Mouse (Mus musculus) hematopoietic stem cell, adult 5-6 weeks (primary cell): ENCODE results near the gene Slc31a2. TPM values are rescaled to one million over a fixed set of nuclear protein-coding genes. Genes with fewer than 3 reads are reported as not detected.

Source experiments
- ATAC-seq, 2 experiments: fragments of 125-278 bp in 1 of 2; replicated peaks in 1 of 2; 2 replicates each; pipeline ENCODE4 v1.8.0; 2016 to 2017; ENCODE audit warnings: inconsistent platforms in 2 of 2, mild to moderate bottlenecking in 2 of 2, moderate number of reproducible peaks in 2 of 2, low read depth in 1 of 2, moderate TSS enrichment in 1 of 2; ENCODE audit not compliant: low FRiP score in 2 of 2, poor library complexity in 2 of 2, severe bottlenecking in 2 of 2, insufficient read depth in 1 of 2, low TSS enrichment in 1 of 2
- total RNA-seq: library from RNA; stranded (forward); fragments of 172-1452, 232-1000 nt; gene quantifications from 2 replicates; pipeline ENCODE4 v1.2.3, GENCODE M21; 2017

Slc31a2 gene
- total RNA-seq, 1 experiment from 2014 or later, result 11.0 TPM

GRCm38 (mm10) chr4:62274841-62275536 lies 12.6 kb downstream of the Slc31a2 start:
- 0 out of 4 replicates have a peak, but pooled peaks of 1 of the 2 experiments have one; percentile 32 for ATAC-seq

GRCm38 (mm10) chr4:62276642-62277041 lies 14.3 kb downstream of the Slc31a2 start:
- ATAC-seq, result no peak

- no peak for ATAC-seq
These were observed 14.9 kb downstream of the Slc31a2 start for GRCm38 (mm10) chr4:62277222-62277621.

GRCm38 (mm10) chr4:62278081-62278480 lies 15.7 kb downstream of the Slc31a2 start:
- ATAC-seq, result no peak

GRCm38 (mm10) chr4:62281319-62281718 lies 19.0 kb downstream of the Slc31a2 start:
- no peak for ATAC-seq

GRCm38 (mm10) chr4:62282969-62283368 lies 20.6 kb downstream of the Slc31a2 start:
- no peak for ATAC-seq

- ATAC-seq, result no peak
These were observed 23.2 kb downstream of the Slc31a2 start for GRCm38 (mm10) chr4:62285576-62285975.

GRCm38 (mm10) chr4:62286257-62286991 lies 24.1 kb downstream of the Slc31a2 start:
- ATAC-seq, result peak; percentile 58 to 59

GRCm38 (mm10) chr4:62286992-62287900 lies 24.9 kb downstream of the Slc31a2 start:
- ATAC-seq, result peak; percentile 20 to 25; a peak in 1 of 4 replicates

GRCm38 (mm10) chr4:62289226-62289625 lies 26.9 kb downstream of the Slc31a2 start:
- no peak for ATAC-seq

- ATAC-seq, result peak; percentile 14 to 53; a peak in 2 of 4 replicates
These were observed 28.6 kb downstream of the Slc31a2 start for GRCm38 (mm10) chr4:62290816-62291505.

- ATAC-seq, result no peak
These were observed 30.3 kb downstream of the Slc31a2 start for GRCm38 (mm10) chr4:62292461-62293180.

GRCm38 (mm10) chr4:62293219-62293861 lies 31.0 kb downstream of the Slc31a2 start:
- ATAC-seq, result no peak

- ATAC-seq, result no peak
These were observed 32.4 kb downstream of the Slc31a2 start for GRCm38 (mm10) chr4:62294741-62295140.

GRCm38 (mm10) chr4:62297280-62298130 lies 35.1 kb downstream of the Slc31a2 start:
- no peak for ATAC-seq
